Mouse (Mus musculus) C2C12 (cell line): Measurements from ENCODE around the gene Uvrag. TPM values are rescaled to one million over a fixed set of nuclear protein-coding genes. Genes with fewer than 3 reads are reported as not detected.

Experiments used
- H3K27me3 ChIP-seq: one replicate; pipeline ENCODE4 v1.6.1; 2011; ENCODE audit not compliant: control insufficient read depth, insufficient read depth, insufficient read length
- H3K36me3 ChIP-seq: one replicate; pipeline ENCODE4 v1.6.1; 2011; ENCODE audit not compliant: control insufficient read depth, insufficient read depth
- H3K4me3 ChIP-seq: one replicate; pipeline ENCODE4 v1.5.1; 2011; ENCODE audit warnings: mild to moderate bottlenecking, control low read depth; ENCODE audit not compliant: poor library complexity, insufficient read depth, severe bottlenecking
- H3K79me2 ChIP-seq: one replicate; pipeline ENCODE4 v1.6.1; 2011; ENCODE audit not compliant: control insufficient read depth, insufficient read depth
- H3K79me3 ChIP-seq: one replicate; pipeline ENCODE4 v1.6.1; 2011; ENCODE audit warnings: low read depth, control low read depth
- H3ac ChIP-seq: one replicate; pipeline ENCODE3; 2011; ENCODE audit warnings: low read depth; ENCODE audit not compliant: control insufficient read depth, insufficient read length
- CEBPB ChIP-seq: IDR thresholded peaks from one replicate; pipeline ENCODE4 v1.6.1; 2011; ENCODE audit warnings: low read depth, mild to moderate bottlenecking, control low read depth, moderate library complexity
- CTCF ChIP-seq: IDR thresholded peaks from one replicate; pipeline ENCODE4 v1.5.1; 2011; ENCODE audit not compliant: control insufficient read depth, insufficient read depth, insufficient read length
- FOSL1 ChIP-seq: IDR thresholded peaks from one replicate; pipeline ENCODE4 v1.8.0; 2011; ENCODE audit warnings: mild to moderate bottlenecking, low read length; ENCODE audit not compliant: poor library complexity, insufficient read depth, severe bottlenecking
- MAX ChIP-seq: IDR thresholded peaks from one replicate; pipeline ENCODE4 v1.6.1; 2011; ENCODE audit warnings: mild to moderate bottlenecking, control low read depth
- MYOD1 ChIP-seq: IDR thresholded peaks from one replicate; pipeline ENCODE4 v1.6.1; 2011; ENCODE audit warnings: low read depth; ENCODE audit not compliant: control insufficient read depth, insufficient read length
- MYOG ChIP-seq: IDR thresholded peaks from one replicate; pipeline ENCODE4 v1.6.1; 2011; ENCODE audit not compliant: control insufficient read depth, insufficient read length; ENCODE audit errors: extremely low read depth
- USF1 ChIP-seq: IDR thresholded peaks from one replicate; pipeline ENCODE4 v1.6.1; 2011; ENCODE audit warnings: low read depth, mild to moderate bottlenecking, control low read depth, moderate library complexity
- polyA plus RNA-seq: library from polyadenylated mRNA; unstranded; fragments of >200 nt; fragmentation: generic; extraction: Trizol; gene quantifications from one replicate; pipeline ENCODE4 v1.2.1, GENCODE M21; 2012; ENCODE audit warnings: missing spikeins

Gene Uvrag
- polyA plus RNA-seq, 1 experiment: 9.0 TPM

- Histone ChIP-seq H3K4me3 (no peak overlapping the region), H3ac (no peak overlapping the region), H3K27me3 (no peaks in the 10 kb centered on the region), H3K36me3 (no peaks in the 10 kb centered on the region), H3K79me3 (no peaks in the 10 kb centered on the region), H3K79me2 (no peaks in the 10 kb centered on the region)
- no peak for TF ChIP-seq MYOG
- TF ChIP-seq USF1: no peak
These were observed 90.1 kb downstream of the Uvrag start for GRCm38 (mm10) chr7:99050882-99051281.

GRCm38 (mm10) chr7:99049897-99050296 lies 91.0 kb downstream of the Uvrag start:
- H3K36me3 ChIP-seq: no peaks in the 10 kb centered on the region
- H3K79me2 ChIP-seq: no peaks in the 10 kb centered on the region
- no peaks in the 10 kb centered on the region for H3K79me3 ChIP-seq
- no peak for TF ChIP-seq CEBPB
- TF ChIP-seq CTCF: no peak
- no peak for TF ChIP-seq MYOD1
- no peak for TF ChIP-seq FOSL1
- no peak for TF ChIP-seq MYOG
- TF ChIP-seq USF1: no peak
- no peak for TF ChIP-seq MAX
- no peaks in the 10 kb centered on the region for H3K27me3 ChIP-seq
- no peak overlapping the region for H3K4me3 ChIP-seq
- no peak overlapping the region for H3ac ChIP-seq

DNA sequence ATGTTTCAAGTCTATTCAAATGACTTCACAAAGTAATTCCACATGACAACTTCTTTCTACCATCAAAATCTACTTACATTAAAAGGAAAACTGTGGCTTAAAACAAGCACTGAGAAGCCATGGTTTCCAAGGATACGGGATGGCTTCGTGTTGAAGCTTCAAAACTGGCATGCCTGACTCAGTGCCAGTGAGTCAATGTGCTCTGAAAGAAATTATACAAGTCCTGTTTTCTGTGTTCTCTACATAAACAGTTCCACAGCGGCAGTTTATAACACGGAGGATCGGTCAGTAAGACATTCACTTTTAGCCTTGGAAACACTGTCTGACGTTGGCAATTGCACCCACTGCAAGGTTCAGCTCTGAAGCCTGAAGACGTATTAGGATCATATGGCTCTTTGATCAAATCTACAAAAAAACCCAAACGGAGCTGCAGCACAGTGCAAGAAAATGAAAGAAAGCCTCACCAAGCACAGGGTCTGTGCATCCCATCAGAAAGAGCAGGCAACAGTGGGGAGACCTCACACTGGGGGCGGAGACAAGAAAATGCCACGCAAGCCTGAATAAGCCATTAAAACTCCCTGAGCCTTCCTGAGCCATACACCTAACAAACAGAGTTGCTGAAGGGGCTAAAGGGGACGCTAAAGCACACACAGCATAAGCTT lies 94.3 kb downstream of the Uvrag start:
- Histone ChIP-seq H3K4me3 (no peak overlapping the region), H3K36me3 (no peaks in the 10 kb centered on the region), H3K79me2 (no peaks in the 10 kb centered on the region), H3K27me3 (no peaks in the 10 kb centered on the region), H3K79me3 (no peaks in the 10 kb centered on the region), H3ac (no peak overlapping the region)
- TF ChIP-seq CTCF (no peak), MYOG (no peak), FOSL1 (no peak), MYOD1 (no peak), USF1 (no peak), MAX (no peak), CEBPB (no peak)

DNA sequence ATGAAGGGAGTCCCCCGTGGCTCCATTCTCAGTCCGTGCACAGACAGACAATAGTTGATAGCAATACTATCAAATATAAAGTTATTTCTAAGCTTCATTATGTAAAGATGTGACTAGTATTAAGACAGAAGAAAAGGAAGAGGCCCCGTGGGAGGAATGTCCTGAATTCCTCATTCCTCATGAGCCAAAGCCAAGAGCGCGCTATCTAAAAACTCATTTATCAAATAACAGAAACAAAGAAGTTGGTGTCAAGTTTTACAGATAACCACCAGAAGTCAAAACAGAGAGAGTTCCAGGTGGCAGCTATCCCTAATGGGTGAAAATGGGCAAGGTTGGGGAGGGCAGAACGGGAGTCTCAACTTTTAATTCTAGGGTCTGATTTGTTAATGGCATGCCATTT lies 95.4 kb downstream of the Uvrag start:
- Histone ChIP-seq H3K79me2 (no peaks in the 10 kb centered on the region), H3K36me3 (no peaks in the 10 kb centered on the region), H3ac (no peak overlapping the region), H3K27me3 (no peaks in the 10 kb centered on the region), H3K4me3 (no peak overlapping the region), H3K79me3 (no peaks in the 10 kb centered on the region)
- TF ChIP-seq USF1: no peak
- no peak for TF ChIP-seq CTCF
- no peak for TF ChIP-seq FOSL1
- no peak for TF ChIP-seq MAX
- no peak for TF ChIP-seq MYOD1
- TF ChIP-seq MYOG: no peak
- no peak for TF ChIP-seq CEBPB

- no peak for TF ChIP-seq FOSL1
- no peak for TF ChIP-seq USF1
- TF ChIP-seq MYOG: no peak
- TF ChIP-seq CEBPB: no peak
- no peak for TF ChIP-seq CTCF
- TF ChIP-seq MAX: no peak
- TF ChIP-seq MYOD1: no peak
- H3K79me3 ChIP-seq: no peaks in the 10 kb centered on the region
- H3ac ChIP-seq: no peak overlapping the region
- no peaks in the 10 kb centered on the region for H3K27me3 ChIP-seq
- H3K79me2 ChIP-seq: no peaks in the 10 kb centered on the region
- no peaks in the 10 kb centered on the region for H3K36me3 ChIP-seq
- no peak overlapping the region for H3K4me3 ChIP-seq
These were observed 97.0 kb downstream of the Uvrag start for GRCm38 (mm10) chr7:99043923-99044322.

GRCm38 (mm10) chr7:99043322-99043721 lies 97.6 kb downstream of the Uvrag start:
- no peak for TF ChIP-seq MYOD1
- no peak for TF ChIP-seq USF1
- no peak for TF ChIP-seq FOSL1
- TF ChIP-seq MYOG: no peak
- TF ChIP-seq CTCF: no peak
- no peak for TF ChIP-seq MAX
- TF ChIP-seq CEBPB: no peak
- H3K79me2 ChIP-seq: no peaks in the 10 kb centered on the region
- no peak overlapping the region for H3ac ChIP-seq
- no peaks in the 10 kb centered on the region for H3K27me3 ChIP-seq
- no peak overlapping the region for H3K4me3 ChIP-seq
- no peaks in the 10 kb centered on the region for H3K36me3 ChIP-seq
- H3K79me3 ChIP-seq: no peaks in the 10 kb centered on the region
